Mouse (Mus musculus): ENCODE measurements around the gene Itga5.

Gene Itga5

GRCm38 (mm10) chr15:103295851-103296250 lies 70.7 kb downstream of the Itga5 start:
- DNase-seq (ENCODE audit: low spot score in 2 of 2) = no peak

GRCm38 (mm10) chr15:103294649-103295048 lies 71.9 kb downstream of the Itga5 start:
- DNase-seq (ENCODE audit: low spot score in 2 of 2) = no peak
